Mouse (Mus musculus) layer of hippocampus, postnatal 10 days (tissue): ENCODE data around the gene Ryr2. TPM values are rescaled to one million over a fixed set of nuclear protein-coding genes. Genes with fewer than 3 reads are reported as not detected.
"Not testable (repeated sequence)": the region's sequence is repeated elsewhere in the genome, so short reads cannot be mapped to it uniquely, and the experiment has no call there.

Experiments used
- DNase-seq, 2 experiments: peaks; one replicate each; pipeline ENCODE4 v3.0.0; 2021; ENCODE audit warnings: low spot score in 2 of 2
- total RNA-seq, 2 experiments: library from RNA; stranded (reverse); gene quantifications; 2 replicates each; pipeline ENCODE4 v1.2.3; 2021

Gene Ryr2
- total RNA-seq, 2 experiments from 2014 or later: 112 to 140 TPM

- DNase-seq: no peak
Measured at GRCm38 (mm10) chr13:11958271-11958670, 148.5 kb downstream of the Ryr2 start.

GRCm38 (mm10) chr13:11951951-11952350, 154.8 kb downstream of the Ryr2 start:
- DNase-seq: no peak

GRCm38 (mm10) chr13:11945740-11946139, 161.0 kb downstream of the Ryr2 start:
- no peak for DNase-seq

- no peak for DNase-seq
Measured at GRCm38 (mm10) chr13:11941724-11942123, 165.0 kb downstream of the Ryr2 start.

GRCm38 (mm10) chr13:11934297-11935060, 172.3 kb downstream of the Ryr2 start:
- not testable (repeated sequence) for DNase-seq

- no peak for DNase-seq
Measured at GRCm38 (mm10) chr13:11933334-11933733, 173.4 kb downstream of the Ryr2 start.

- DNase-seq: no peak
Measured at GRCm38 (mm10) chr13:11928709-11929108, 178.0 kb downstream of the Ryr2 start.

GRCm38 (mm10) chr13:11927727-11928126, 179.0 kb downstream of the Ryr2 start:
- no peak for DNase-seq

GRCm38 (mm10) chr13:11926720-11927500, 179.8 kb downstream of the Ryr2 start:
- no peak for DNase-seq

GRCm38 (mm10) chr13:11926215-11926614, 180.5 kb downstream of the Ryr2 start:
- DNase-seq: no peak

- no peak for DNase-seq
Measured at GRCm38 (mm10) chr13:11924732-11925131, 182.0 kb downstream of the Ryr2 start.

- no peak for DNase-seq
Measured at GRCm38 (mm10) chr13:11920495-11920894, 186.2 kb downstream of the Ryr2 start.

- no peak for DNase-seq
Measured at GRCm38 (mm10) chr13:11919448-11919847, 187.3 kb downstream of the Ryr2 start.

GRCm38 (mm10) chr13:11915619-11916018, 191.1 kb downstream of the Ryr2 start:
- no peak for DNase-seq

GRCm38 (mm10) chr13:11914682-11915081, 192.1 kb downstream of the Ryr2 start:
- no peak for DNase-seq

- DNase-seq: no peak
Measured at GRCm38 (mm10) chr13:11912208-11912607, 194.5 kb downstream of the Ryr2 start.

GRCm38 (mm10) chr13:11908123-11908522, 198.6 kb downstream of the Ryr2 start:
- no peak for DNase-seq

GRCm38 (mm10) chr13:11905126-11905525, 201.6 kb downstream of the Ryr2 start:
- DNase-seq: no peak

- DNase-seq: no peak
Measured at GRCm38 (mm10) chr13:11903272-11903671, 203.5 kb downstream of the Ryr2 start.

- DNase-seq: no peak
Measured at GRCm38 (mm10) chr13:11902856-11903255, 203.9 kb downstream of the Ryr2 start.

GRCm38 (mm10) chr13:11900631-11901030, 206.1 kb downstream of the Ryr2 start:
- no peak for DNase-seq

- no peak for DNase-seq
Measured at GRCm38 (mm10) chr13:11895631-11896030, 211.1 kb downstream of the Ryr2 start.
